Mouse (Mus musculus): Measurements from ENCODE around the gene Sult2b1.

DNA sequence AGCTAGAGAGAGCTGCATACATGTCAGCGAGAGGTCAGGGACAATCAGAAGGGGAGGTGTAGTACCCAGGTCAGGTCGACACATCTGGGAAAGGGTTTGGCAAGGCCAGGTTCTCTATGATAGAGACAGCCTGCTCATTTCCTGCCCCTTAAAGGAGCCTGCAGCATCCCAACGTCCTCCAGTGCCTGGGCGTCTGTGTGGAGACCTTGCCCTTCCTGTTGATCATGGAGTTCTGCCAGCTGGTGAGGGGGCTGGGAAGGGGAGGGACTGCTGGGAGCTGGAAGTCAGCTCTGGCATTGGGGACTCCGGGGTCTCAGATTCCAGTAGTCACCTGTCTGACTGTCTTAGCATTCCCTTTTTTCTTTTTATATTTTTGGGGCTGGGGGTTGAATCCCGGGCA, 6.3 kb upstream of the Sult2b1 start:
- TF ChIP-seq SIN3A (IDR thresholded peaks at IDR 0.05; ENCODE audit: low read length) (no peak), RCOR1 (conservative IDR thresholded peaks at IDR 0.05; ENCODE audit: low read depth, low read length) (no peak), ZNF384 (IDR thresholded peaks at IDR 0.05; ENCODE audit: low read depth, low read length) (no peak), CHD1 (IDR thresholded peaks at IDR 0.05; ENCODE audit: low read depth, low read length) (no peak), TBP (conservative IDR thresholded peaks at IDR 0.05; ENCODE audit: low read depth, low read length) (no peak), USF2 (conservative IDR thresholded peaks at IDR 0.05; ENCODE audit: low read depth, low read length) (no peak), POLR2AphosphoS2 (IDR thresholded peaks at IDR 0.05; ENCODE audit: low read depth, low read length) (no peak)

Measured in CH12.LX (cell line).